Mouse (Mus musculus): Measurements from ENCODE around the gene Xrcc4.

The Xrcc4 gene

GRCm38 (mm10) chr13:89918814-89919481, 170.5 kb downstream of the Xrcc4 start:
- DNase-seq = no peak

GRCm38 (mm10) chr13:89914332-89914731, 175.1 kb downstream of the Xrcc4 start:
- DNase-seq = no peak

DNA sequence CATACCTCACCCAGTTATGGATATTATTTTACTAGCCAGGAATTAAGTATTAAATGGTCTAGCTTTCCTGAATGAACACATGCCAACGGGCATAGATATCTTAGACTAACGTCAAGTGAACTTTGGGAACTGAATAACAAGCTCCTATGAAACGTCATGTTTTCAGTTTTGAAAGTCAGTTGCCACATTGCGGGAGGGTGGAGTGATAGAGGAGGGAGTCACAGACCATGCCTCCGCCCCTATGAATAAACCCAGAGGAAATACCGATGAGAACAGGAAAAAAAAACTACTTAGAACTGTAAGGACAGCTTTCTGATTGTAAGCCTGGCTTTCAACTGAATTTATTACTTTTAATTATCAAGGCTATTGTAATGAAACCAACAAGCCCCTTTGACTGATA, 175.5 kb downstream of the Xrcc4 start:
- DNase-seq = no peak

DNA sequence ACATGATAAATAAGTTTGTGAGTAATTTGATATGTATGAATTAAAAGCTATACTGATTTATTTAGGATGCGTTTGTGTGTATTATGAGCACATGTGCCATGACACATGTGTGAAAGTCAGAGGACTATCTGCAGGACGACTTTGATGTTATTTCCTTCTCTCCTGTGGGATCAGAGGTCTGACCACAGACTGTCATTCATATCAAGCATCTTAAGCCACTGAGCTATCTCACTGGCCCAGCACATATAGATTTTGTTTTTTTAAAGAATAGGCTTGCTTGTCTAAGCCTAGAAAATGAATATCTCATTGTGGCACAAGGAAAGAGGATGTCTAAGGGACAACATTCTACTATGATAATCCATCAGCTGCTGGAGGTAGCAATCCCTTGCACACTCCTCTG, 183.3 kb downstream of the Xrcc4 start:
- no peak for DNase-seq

DNA sequence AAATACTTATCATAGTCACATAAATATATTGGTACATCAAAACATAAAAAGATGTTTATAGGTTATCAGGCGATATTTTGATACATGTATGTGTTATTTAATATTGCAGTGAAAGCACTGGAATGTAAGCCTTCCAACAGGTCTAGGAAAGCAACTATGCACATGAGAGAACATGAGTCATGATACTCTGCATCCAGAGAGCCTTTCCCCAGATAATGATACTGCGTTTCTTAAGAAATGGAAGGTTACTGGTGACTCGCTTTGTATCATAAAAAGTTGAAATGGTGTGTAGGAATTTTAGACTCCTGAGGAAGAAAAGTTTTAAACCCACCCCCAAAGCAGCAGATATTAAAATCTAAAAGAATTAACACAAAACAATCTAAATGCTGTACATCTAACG, 190.3 kb downstream of the Xrcc4 start:
- DNase-seq = no peak

DNA sequence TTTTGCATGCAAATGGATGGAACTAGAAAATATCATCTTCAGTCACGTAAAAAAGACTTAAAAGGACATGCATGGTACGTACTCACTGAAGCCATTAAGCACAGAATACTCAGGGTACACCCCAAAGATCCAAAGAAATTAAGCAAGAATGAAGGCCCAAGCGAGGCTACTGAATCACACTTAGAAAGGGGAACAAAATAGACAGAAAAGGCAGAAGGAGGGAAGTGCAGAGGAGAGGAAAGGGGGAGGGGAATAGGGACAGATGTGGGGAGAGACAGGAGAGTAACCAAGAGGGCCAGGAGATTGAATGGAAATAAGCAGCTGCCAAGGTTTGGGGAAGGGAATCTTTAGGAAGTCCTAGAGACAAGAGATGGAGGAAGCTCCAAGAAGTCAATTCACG, 197.3 kb downstream of the Xrcc4 start:
- DNase-seq = no peak

GRCm38 (mm10) chr13:89890159-89890558, 199.2 kb downstream of the Xrcc4 start:
- no peak for DNase-seq

DNA sequence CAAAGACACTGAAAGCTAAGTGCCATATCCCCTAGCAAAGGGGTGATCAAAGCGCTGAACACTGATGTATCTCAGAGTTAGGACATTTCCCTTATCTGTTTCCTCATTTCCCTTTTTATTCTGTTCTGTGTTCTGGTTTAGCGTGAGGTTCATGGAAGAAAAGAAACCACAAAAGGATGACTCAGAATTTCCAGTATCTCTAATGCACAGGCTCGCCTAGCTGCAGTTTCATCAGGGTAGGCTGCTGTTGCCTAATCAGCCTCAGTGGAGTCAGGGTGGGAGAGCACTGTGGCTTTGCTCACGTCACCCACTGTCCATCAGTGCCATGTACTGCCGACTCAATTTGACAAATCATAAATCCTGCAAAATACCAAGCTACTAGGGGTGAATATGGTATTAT, 200.3 kb downstream of the Xrcc4 start:
- DNase-seq = no peak

- DNase-seq = no peak
Measured at GRCm38 (mm10) chr13:89883523-89883922, 205.9 kb downstream of the Xrcc4 start.

- no peak for DNase-seq
Measured at GRCm38 (mm10) chr13:89881281-89881680, 208.1 kb downstream of the Xrcc4 start.

DNA sequence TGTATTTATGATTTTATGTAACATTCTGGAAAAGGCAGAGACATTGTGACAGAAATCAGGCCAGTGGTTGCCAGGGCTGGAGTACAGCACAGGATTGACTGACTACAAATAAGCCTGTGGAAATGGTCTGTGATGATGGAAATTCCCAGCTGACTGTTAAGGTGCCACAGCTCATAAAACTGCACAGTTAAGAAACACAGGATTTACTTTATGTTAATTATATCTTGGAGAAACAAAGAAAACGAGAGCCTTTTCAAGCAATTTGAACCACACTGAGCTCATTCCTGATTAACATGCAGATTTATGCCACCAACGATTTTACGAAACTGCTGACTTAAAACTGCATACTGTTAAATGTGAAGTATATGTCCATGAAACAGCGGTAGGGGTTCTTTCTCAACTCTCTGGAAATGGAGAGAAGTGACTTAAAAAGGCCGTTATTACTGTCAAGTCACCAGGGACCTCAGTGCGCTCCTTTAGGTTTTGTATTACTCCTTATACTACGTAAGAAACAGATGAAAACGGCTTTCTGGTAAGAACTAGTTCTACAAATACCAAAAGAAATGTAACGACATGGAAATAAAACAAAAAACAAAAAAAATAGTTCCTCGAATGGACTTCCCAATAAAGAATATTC, 210.5 kb downstream of the Xrcc4 start:
- no peak for DNase-seq

- DNase-seq = no peak
Measured at GRCm38 (mm10) chr13:89875499-89875898, 213.9 kb downstream of the Xrcc4 start.

DNA sequence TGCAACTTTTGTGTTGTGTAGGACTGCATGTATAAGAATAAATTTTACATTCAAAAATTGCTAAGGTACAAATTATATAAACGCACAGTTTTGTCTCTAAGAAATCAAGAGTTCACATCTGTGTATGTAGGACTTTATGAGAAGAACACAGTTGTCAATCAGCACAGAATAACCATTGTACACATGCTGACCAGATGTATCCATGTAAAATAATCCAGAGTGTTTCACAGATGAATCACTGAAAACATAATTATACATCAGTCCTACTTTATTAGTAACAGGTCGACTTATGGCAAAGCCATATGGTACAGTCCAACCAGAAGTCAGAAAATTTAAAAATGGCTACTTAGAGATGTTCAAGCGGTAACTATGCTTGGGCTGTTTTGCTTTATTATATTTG, 216.7 kb downstream of the Xrcc4 start:
- DNase-seq = no peak

GRCm38 (mm10) chr13:89854139-89854538, 235.3 kb downstream of the Xrcc4 start:
- peak; percentile 15 for DNase-seq

- DNase-seq = no peak
Measured at GRCm38 (mm10) chr13:89850746-89851145, 238.7 kb downstream of the Xrcc4 start.

GRCm38 (mm10) chr13:89849955-89850354, 239.5 kb downstream of the Xrcc4 start:
- DNase-seq = no peak

GRCm38 (mm10) chr13:89838635-89839034, 250.8 kb downstream of the Xrcc4 start:
- DNase-seq = no peak

GRCm38 (mm10) chr13:89834485-89834884, 254.9 kb downstream of the Xrcc4 start:
- no peak for DNase-seq

DNA sequence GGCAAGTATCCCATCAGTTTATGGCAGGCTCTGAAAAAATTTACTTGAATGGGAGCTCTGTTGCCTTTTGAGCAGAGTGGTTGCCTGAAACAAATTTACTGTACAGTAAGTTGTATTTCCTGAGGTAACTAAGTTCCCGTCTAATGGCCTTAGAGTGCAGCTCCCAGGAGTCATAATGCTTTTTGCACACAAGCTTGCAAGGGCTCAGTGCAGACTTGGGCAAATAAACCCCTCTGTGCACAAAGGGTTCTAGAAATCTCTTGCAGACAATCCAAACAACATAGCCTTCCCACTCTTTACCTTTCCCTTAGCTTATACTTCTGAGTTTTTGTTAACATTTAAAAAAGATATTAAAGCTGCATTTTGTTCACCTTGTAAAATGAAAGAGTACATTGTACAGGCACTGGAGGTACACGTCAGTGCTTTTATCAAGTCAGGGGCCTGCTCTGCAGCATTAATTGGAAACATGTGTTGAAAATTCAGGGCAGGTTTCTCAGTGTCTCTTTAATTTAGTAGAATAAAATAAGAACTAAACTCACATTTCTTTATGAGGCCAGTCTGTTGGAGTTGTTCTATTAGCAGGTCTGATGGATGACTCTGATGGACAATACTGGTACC, 256.2 kb downstream of the Xrcc4 start:
- DNase-seq = no peak

GRCm38 (mm10) chr13:89828429-89828970, 260.9 kb downstream of the Xrcc4 start:
- no peak for DNase-seq

DNA sequence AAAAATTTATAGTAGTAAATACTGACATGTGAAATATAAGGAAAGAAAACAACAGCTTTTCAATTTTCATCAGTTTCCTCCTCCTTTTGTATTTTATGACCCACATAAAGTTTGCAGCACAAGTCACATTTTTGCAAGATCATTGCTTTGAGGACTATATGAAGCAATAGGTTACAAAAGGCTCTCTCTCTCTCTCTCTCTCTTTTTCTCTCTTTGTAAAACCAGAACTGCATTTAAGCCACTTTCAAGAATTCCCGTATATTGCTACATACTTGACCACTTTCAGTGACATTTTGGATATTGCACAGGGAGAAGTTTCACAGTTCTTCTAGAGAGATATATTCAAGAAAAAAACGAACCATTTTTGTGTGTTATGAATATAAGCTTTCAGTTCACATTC, 261.6 kb downstream of the Xrcc4 start:
- no peak for DNase-seq

- DNase-seq = no peak
Measured at GRCm38 (mm10) chr13:89814543-89814942, 274.9 kb downstream of the Xrcc4 start.

GRCm38 (mm10) chr13:89812169-89812568, 277.2 kb downstream of the Xrcc4 start:
- no peak for DNase-seq

- DNase-seq = no peak
Measured at GRCm38 (mm10) chr13:89809024-89809423, 280.4 kb downstream of the Xrcc4 start.

Data from kidney, postnatal 10 days (tissue).